Mouse (Mus musculus) intestine, embryonic 14.5 days (tissue): ENCODE results near the gene Xk. TPM values are rescaled to one million over a fixed set of nuclear protein-coding genes. Genes with fewer than 3 reads are reported as not detected.
"Not testable (repeated sequence)": the region's sequence is repeated elsewhere in the genome, so short reads cannot be mapped to it uniquely, and the experiment has no call there.

Source experiments
- ATAC-seq: fragments of 200-750 bp; cut with Nextera tagmentation; replicated peaks from 2 replicates; pipeline ENCODE4 v1.8.0; 2017; ENCODE audit warnings: low read depth, moderate number of reproducible peaks, moderate TSS enrichment, moderate library complexity; ENCODE audit not compliant: low FRiP score, low TSS enrichment
- DNase-seq: peaks from one replicate; pipeline ENCODE4 v3.0.0-alpha.2; 2018; ENCODE audit warnings: low spot score
- H3K27ac ChIP-seq: fragments of 300-500 bp; sonication (generic); 2 replicates; pipeline ENCODE4 v1.5.1; 2014; ENCODE audit warnings: low read depth, mild to moderate bottlenecking, control low read depth
- H3K27me3 ChIP-seq: fragments of 300-500 bp; sonication (generic); replicated peaks from 2 replicates; pipeline ENCODE4 v1.6.1; 2014; ENCODE audit warnings: low read length, control low read depth; ENCODE audit not compliant: control insufficient read depth, insufficient read depth
- H3K36me3 ChIP-seq: fragments of 300-500 bp; sonication (generic); 2 replicates; pipeline ENCODE4 v1.6.1; 2014; ENCODE audit warnings: low read length, control low read depth; ENCODE audit not compliant: control insufficient read depth, insufficient read depth
- H3K4me1 ChIP-seq: fragments of 300-500 bp; sonication (generic); replicated peaks from 2 replicates; pipeline ENCODE4 v1.6.1; 2014; ENCODE audit warnings: low read length, control low read depth, mixed read lengths; ENCODE audit not compliant: control insufficient read depth, insufficient read depth
- H3K4me2 ChIP-seq: fragments of 300-500 bp; sonication (generic); 2 replicates; pipeline ENCODE4 v1.6.1; 2014; ENCODE audit warnings: low read length
- H3K4me3 ChIP-seq: fragments of 300-500 bp; sonication (generic); 2 replicates; pipeline ENCODE4 v1.5.1; 2014; ENCODE audit warnings: low read depth, low read length, control low read depth, mixed read lengths
- H3K9ac ChIP-seq: fragments of 300-500 bp; sonication (generic); 2 replicates; pipeline ENCODE4 v1.6.1; 2014; ENCODE audit warnings: mild to moderate bottlenecking, low read length
- H3K9me3 ChIP-seq: fragments of 300-500 bp; sonication (generic); 2 replicates; pipeline ENCODE4 v1.6.1; 2016; ENCODE audit warnings: low read length, control low read depth; ENCODE audit not compliant: control insufficient read depth
- WGBS: fragments of 180-500 bp; shearing (Covaris S2); extraction: QIAGEN DNeasy Blood & Tissue Kit; methylation state at CpG from one replicate; pipeline ENCODE4 v1.1.7; 2014; 5-methylcytosine and 5-hydroxymethylcytosine counted together
- polyA plus RNA-seq: library from polyadenylated mRNA; unstranded; fragments of >200 nt; fragmentation: Nextera tagmentation; extraction: Ambion mirVana; gene quantifications from 2 replicates; pipeline ENCODE4 v1.2.1, GENCODE M21; 2014

Xk gene
- polyA plus RNA-seq, 1 experiment from 2014 or later: 4.2 TPM

GRCm38 (mm10) chrX:9256766-9257165, 15.8 kb upstream of the Xk start, which contains the start of gene Gm14862:
Gm14862 (minus strand) TSS chrX:9256899.
- Histone ChIP-seq H3K4me3 (no peak within 1 kb of the TSS), H3K36me3 (no peaks in the 10 kb centered on the region), H3K4me1 (no peaks in the 10 kb centered on the region), H3K4me2 (no peak within 1 kb of the TSS), H3K27ac (no peak within 1 kb of the TSS), H3K9ac (no peak within 1 kb of the TSS), H3K27me3 (no peaks in the 10 kb centered on the region), H3K9me3 (no peaks in the 10 kb centered on the region)
- WGBS: 84% methylated on average over 5 of the region's 5 CpGs
- no peak for ATAC-seq
- DNase-seq: no peak

- ATAC-seq: no peak
- no peak overlapping the region for H3K4me2 ChIP-seq
- no peak overlapping the region for H3K4me3 ChIP-seq
- H3K27me3 ChIP-seq: no peaks in the 10 kb centered on the region
- 78% methylated on average over 7 of the region's 7 CpGs for WGBS
- H3K27ac ChIP-seq: no peak overlapping the region
- H3K9ac ChIP-seq: no peak overlapping the region
- no peaks in the 10 kb centered on the region for H3K9me3 ChIP-seq
- H3K4me1 ChIP-seq: no peaks in the 10 kb centered on the region
- no peaks in the 10 kb centered on the region for H3K36me3 ChIP-seq
- DNase-seq: no peak
These were observed 14.7 kb upstream of the Xk start for GRCm38 (mm10) chrX:9257831-9258230.

- no peak for ATAC-seq
- no peak overlapping the region for H3K4me3 ChIP-seq
- H3K27me3 ChIP-seq: no peaks in the 10 kb centered on the region
- H3K36me3 ChIP-seq: no peaks in the 10 kb centered on the region
- DNase-seq: no peak
- H3K27ac ChIP-seq: no peak overlapping the region
- H3K9ac ChIP-seq: no peak overlapping the region
- WGBS: 86% methylated on average over 1 of the region's 1 CpGs
- no peaks in the 10 kb centered on the region for H3K4me1 ChIP-seq
- no peaks in the 10 kb centered on the region for H3K9me3 ChIP-seq
- no peak overlapping the region for H3K4me2 ChIP-seq
These were observed 13.3 kb upstream of the Xk start for GRCm38 (mm10) chrX:9259267-9259666.

GRCm38 (mm10) chrX:9271112-9271511, 1.4 kb upstream of the Xk start:
- H3K9ac ChIP-seq: no peak overlapping the region
- H3K4me1 ChIP-seq: no peaks in the 10 kb centered on the region
- H3K4me2 ChIP-seq: no peak overlapping the region
- 59% methylated on average over 3 of the region's 3 CpGs for WGBS
- no peak overlapping the region for H3K27ac ChIP-seq
- ATAC-seq (no peak), DNase-seq (no peak)
- H3K4me3 ChIP-seq: no peak overlapping the region
- H3K36me3 ChIP-seq: no peaks in the 10 kb centered on the region
- H3K27me3 ChIP-seq: no peaks in the 10 kb centered on the region
- no peaks in the 10 kb centered on the region for H3K9me3 ChIP-seq

GRCm38 (mm10) chrX:9271947-9272459, 553 bp upstream of the Xk start:
- no peaks in the 10 kb centered on the region for H3K9me3 ChIP-seq
- peak; percentile 41; the same call in 1 of the 2 replicates for ATAC-seq
- no peaks in the 10 kb centered on the region for H3K27me3 ChIP-seq
- H3K9ac ChIP-seq: peak overlapping the region; percentile 45; the same call in 1 of the 2 replicates
- DNase-seq: no peak
- H3K36me3 ChIP-seq: no peaks in the 10 kb centered on the region
- H3K4me1 ChIP-seq: no peaks in the 10 kb centered on the region
- peak overlapping the region; percentile 40 for H3K4me2 ChIP-seq
- peak overlapping the region; percentile 46 for H3K4me3 ChIP-seq
- WGBS: 9% methylated on average over 8 of the region's 8 CpGs
- H3K27ac ChIP-seq: 0 out of 2 replicates have a peak overlapping the region, but pooled peaks have one; percentile 22

- Histone ChIP-seq H3K9ac (no peak overlapping the region), H3K27ac (no peak overlapping the region), H3K27me3 (no peaks in the 10 kb centered on the region), H3K4me3 (peak overlapping the region; percentile 46), H3K4me1 (no peaks in the 10 kb centered on the region), H3K36me3 (no peaks in the 10 kb centered on the region), H3K4me2 (peak overlapping the region; percentile 40), H3K9me3 (no peaks in the 10 kb centered on the region)
- WGBS: 56% methylated on average over 12 of the region's 12 CpGs
- no peak for ATAC-seq
- DNase-seq: no peak
These were observed 934 bp downstream of the Xk start for GRCm38 (mm10) chrX:9273377-9274002.

- DNase-seq: no peak
- WGBS: 78% methylated on average over 8 of the region's 8 CpGs
- H3K27me3 ChIP-seq: no peaks in the 10 kb centered on the region
- H3K4me3 ChIP-seq: no peak overlapping the region
- H3K9ac ChIP-seq: no peak overlapping the region
- no peak overlapping the region for H3K4me2 ChIP-seq
- H3K36me3 ChIP-seq: no peaks in the 10 kb centered on the region
- H3K9me3 ChIP-seq: no peaks in the 10 kb centered on the region
- no peak overlapping the region for H3K27ac ChIP-seq
- no peak for ATAC-seq
- no peaks in the 10 kb centered on the region for H3K4me1 ChIP-seq
These were observed 1.8 kb downstream of the Xk start for GRCm38 (mm10) chrX:9274321-9274720.

- not testable (repeated sequence) for H3K27ac ChIP-seq, H3K4me1 ChIP-seq, H3K4me2 ChIP-seq, H3K9ac ChIP-seq, DNase-seq, H3K9me3 ChIP-seq, H3K36me3 ChIP-seq, ATAC-seq, H3K4me3 ChIP-seq, H3K27me3 ChIP-seq
- no CpG with 5 or more reads among the region's 1 CpGs for WGBS
These were observed 10.9 kb downstream of the Xk start, which contains the start of gene H2al1m for GRCm38 (mm10) chrX:9283464-9283863. H2al1m (plus strand) TSS chrX:9283764.
